Mouse (Mus musculus) stomach, embryonic 14.5 days (tissue): ENCODE data around the gene Ptpra. TPM values are rescaled to one million over a fixed set of nuclear protein-coding genes. Genes with fewer than 3 reads are reported as not detected.
"Not testable (repeated sequence)": the region's sequence is repeated elsewhere in the genome, so short reads cannot be mapped to it uniquely, and the experiment has no call there.

Experiments used
- ATAC-seq: fragments of 200-750 bp; cut with Nextera tagmentation; 2 replicates; pipeline ENCODE4 v1.8.0; 2017; ENCODE audit warnings: low read depth, moderate TSS enrichment; ENCODE audit not compliant: insufficient number of reproducible peaks, insufficient read depth, low FRiP score
- H3K27ac ChIP-seq: fragments of 300-500 bp; sonication (generic); 2 replicates; pipeline ENCODE4 v1.5.1; 2014; ENCODE audit warnings: mild to moderate bottlenecking, low read length, moderate library complexity, mixed read lengths
- H3K27me3 ChIP-seq: fragments of 300-500 bp; sonication (generic); 2 replicates; pipeline ENCODE4 v1.6.1; 2014; ENCODE audit warnings: low read length, control low read depth, mixed read lengths; ENCODE audit not compliant: control insufficient read depth, insufficient read depth
- H3K36me3 ChIP-seq: fragments of 300-500 bp; sonication (generic); 2 replicates; pipeline ENCODE4 v1.6.1; 2014; ENCODE audit warnings: mild to moderate bottlenecking, control low read depth, low read length, moderate library complexity, mixed read lengths; ENCODE audit not compliant: control insufficient read depth, insufficient read depth
- H3K4me1 ChIP-seq: fragments of 300-500 bp; sonication (generic); 2 replicates; pipeline ENCODE4 v1.6.1; 2014; ENCODE audit warnings: low read length, control low read depth, mixed read lengths; ENCODE audit not compliant: control insufficient read depth, insufficient read depth
- H3K4me2 ChIP-seq: fragments of 300-500 bp; sonication (generic); replicated peaks from 2 replicates; pipeline ENCODE4 v1.6.1; 2014; ENCODE audit warnings: low read depth, low read length, control low read depth
- H3K4me3 ChIP-seq: fragments of 300-500 bp; sonication (generic); 2 replicates; pipeline ENCODE4 v1.5.1; 2014; ENCODE audit warnings: low read depth, low read length, control low read depth
- H3K9ac ChIP-seq: fragments of 300-500 bp; sonication (generic); replicated peaks from 2 replicates; pipeline ENCODE4 v1.6.1; 2014; ENCODE audit warnings: low read depth, mild to moderate bottlenecking, control low read depth, low read length, moderate library complexity, mixed read lengths
- H3K9me3 ChIP-seq: fragments of 300-500 bp; sonication (generic); 2 replicates; pipeline ENCODE4 v1.6.1; 2016; ENCODE audit warnings: low read depth, low read length, control low read depth; ENCODE audit not compliant: control insufficient read depth
- WGBS: fragments of 180-500 bp; shearing (Covaris S2); extraction: QIAGEN DNeasy Blood & Tissue Kit; methylation state at CpG from one replicate; pipeline ENCODE4 v1.1.7; 2014; 5-methylcytosine and 5-hydroxymethylcytosine counted together
- polyA plus RNA-seq: library from polyadenylated mRNA; unstranded; fragments of >200 nt; fragmentation: Nextera tagmentation; extraction: Ambion mirVana; gene quantifications from 2 replicates; pipeline ENCODE4 v1.2.1, GENCODE M21; 2014

Ptpra gene
- polyA plus RNA-seq, 1 experiment from 2014 or later = 110 TPM

DNA sequence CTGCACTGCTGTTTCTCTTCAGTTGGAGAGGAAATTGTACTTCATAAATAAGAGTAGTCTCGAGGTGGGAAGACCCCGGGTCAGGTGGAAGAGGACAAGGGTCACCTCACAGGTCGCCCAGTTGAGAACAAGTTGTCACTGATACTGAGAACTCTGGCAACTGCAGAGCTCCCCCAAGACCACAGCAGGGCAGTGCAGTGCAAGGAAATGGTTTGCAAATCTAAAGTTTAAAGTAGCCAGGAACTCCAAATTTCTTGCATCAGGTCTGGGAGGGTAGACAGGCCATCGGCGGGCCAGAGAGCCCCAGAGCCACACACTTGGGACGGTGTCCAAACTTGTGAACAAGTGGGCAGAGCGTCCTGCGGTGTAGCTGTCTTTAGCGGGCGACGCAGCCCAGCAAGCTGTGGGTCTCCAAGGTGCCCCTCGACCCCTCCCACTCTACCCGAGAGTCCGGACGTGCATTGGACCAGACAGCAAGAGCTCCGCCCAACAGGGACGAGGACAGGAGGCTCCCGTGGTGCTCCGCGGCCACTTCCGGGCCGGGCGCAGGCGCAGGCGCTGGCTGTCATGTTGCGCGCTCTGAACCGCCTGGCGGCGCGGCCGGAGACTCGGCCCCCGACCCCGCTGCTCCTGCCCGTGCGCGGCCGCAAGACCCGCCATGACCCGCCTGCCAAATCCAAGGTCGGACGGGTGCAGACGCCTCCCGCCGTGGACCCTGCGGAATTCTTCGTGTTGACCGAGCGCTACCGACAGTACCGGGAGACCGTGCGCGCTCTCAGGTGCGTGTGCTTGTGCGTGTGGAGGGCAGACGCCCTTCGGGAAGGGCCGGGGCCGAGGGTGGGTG, 113.4 kb downstream of the Ptpra start, which contains the start of gene Mrps26:
Gene Mrps26 (plus strand): TSS at position 531 of the 844 bp plus-strand sequence.
- Histone ChIP-seq H3K36me3 (peaks cover 6% of the 10 kb centered on the region), H3K4me3 (peak within 1 kb of the TSS; percentile 92), H3K27me3 (no peaks in the 10 kb centered on the region), H3K9me3 (no peaks in the 10 kb centered on the region), H3K4me2 (peak within 1 kb of the TSS; percentile 84), H3K27ac (no peak within 1 kb of the TSS; the same call in 1 of the 2 replicates), H3K9ac (peak within 1 kb of the TSS; percentile 79), H3K4me1 (peaks cover 5% of the 10 kb centered on the region; the same call in 1 of the 2 replicates)
- peak; percentile 99 for ATAC-seq
- under 1% methylated on average over 60 of the region's 61 CpGs for WGBS

DNA sequence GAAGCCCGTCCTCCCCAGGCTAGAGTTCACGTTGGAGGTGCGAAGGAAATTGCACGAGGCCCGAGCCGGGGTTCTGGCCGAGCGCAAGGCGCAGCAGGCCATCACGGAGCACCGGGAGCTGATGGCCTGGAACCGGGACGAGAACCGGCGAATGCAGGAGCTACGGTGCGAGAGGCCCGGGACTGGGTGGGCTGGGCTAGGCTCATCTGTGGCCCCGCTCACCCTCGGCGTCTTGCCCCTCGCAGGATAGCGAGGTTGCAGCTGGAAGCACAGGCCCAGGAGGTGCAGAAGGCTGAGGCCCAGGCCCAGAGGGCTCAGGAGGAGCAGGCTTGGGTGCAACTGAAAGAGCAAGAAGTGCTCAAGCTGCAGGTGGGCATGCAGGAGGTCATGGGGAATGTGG, 114.0 kb downstream of the Ptpra start:
- ATAC-seq = peak; percentile 1; the same call in 1 of the 2 replicates
- WGBS = 1% methylated on average over 23 of the region's 23 CpGs
- Histone ChIP-seq H3K36me3 (peaks cover 6% of the 10 kb centered on the region), H3K4me2 (peak overlapping the region; percentile 84), H3K27me3 (no peaks in the 10 kb centered on the region), H3K4me3 (peak overlapping the region; percentile 92), H3K9ac (peak overlapping the region; percentile 79), H3K4me1 (peaks cover 5% of the 10 kb centered on the region; the same call in 1 of the 2 replicates), H3K9me3 (no peaks in the 10 kb centered on the region), H3K27ac (no peak overlapping the region)

DNA sequence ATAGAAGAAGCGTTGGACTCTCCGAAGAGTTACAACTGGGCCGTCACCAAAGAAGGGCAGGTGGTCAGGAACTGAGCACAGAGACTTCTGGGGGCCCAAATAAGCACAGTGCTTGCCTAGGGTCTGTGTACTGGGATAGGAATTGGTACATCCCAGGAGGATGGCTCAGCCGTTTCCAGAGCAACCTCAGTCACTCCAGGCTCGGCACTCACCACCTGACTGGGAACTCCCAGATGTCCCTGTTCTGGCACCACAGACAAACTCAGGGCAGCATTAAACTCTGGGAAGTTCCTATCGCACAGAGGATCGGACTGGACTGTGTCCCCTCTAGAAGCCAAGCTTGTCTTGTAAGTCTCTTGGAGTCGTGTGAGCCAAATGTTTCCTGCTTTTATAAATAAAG, 114.9 kb downstream of the Ptpra start:
- Histone ChIP-seq H3K4me1 (peaks cover 5% of the 10 kb centered on the region; the same call in 1 of the 2 replicates), H3K4me3 (no peak overlapping the region), H3K4me2 (peak overlapping the region; percentile 84; the same call in 1 of the 2 replicates), H3K9ac (peak overlapping the region; percentile 79; the same call in 1 of the 2 replicates), H3K27me3 (no peaks in the 10 kb centered on the region), H3K9me3 (no peaks in the 10 kb centered on the region), H3K36me3 (peaks cover 6% of the 10 kb centered on the region), H3K27ac (no peak overlapping the region)
- WGBS = 81% methylated on average over 8 of the region's 8 CpGs
- no peak for ATAC-seq

DNA sequence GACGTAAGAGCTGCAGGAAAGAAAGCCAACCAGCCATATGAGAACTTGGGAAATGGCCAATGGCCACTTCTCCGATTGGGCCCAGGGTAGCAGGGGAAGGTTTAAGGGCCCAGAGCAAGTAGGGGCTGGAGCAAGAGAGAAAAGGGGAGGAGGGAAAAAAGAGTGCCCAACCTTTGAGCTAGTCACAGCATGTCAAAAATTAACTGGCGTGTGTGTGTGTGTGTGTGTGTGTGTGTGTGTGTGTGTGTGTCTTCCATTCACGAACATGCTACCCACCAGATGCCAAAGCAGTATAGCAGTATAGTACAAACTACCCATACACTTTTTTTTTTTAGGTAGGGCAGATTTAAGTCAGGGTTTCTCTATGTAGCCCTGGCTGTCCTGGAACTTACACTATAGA, 118.8 kb downstream of the Ptpra start:
- 75% methylated on average over 4 of the region's 4 CpGs for WGBS
- Histone ChIP-seq H3K9ac (no peak overlapping the region), H3K4me3 (no peak overlapping the region), H3K4me1 (peaks cover 5% of the 10 kb centered on the region; the same call in 1 of the 2 replicates), H3K36me3 (peaks cover 6% of the 10 kb centered on the region), H3K4me2 (no peak overlapping the region), H3K9me3 (no peaks in the 10 kb centered on the region), H3K27me3 (no peaks in the 10 kb centered on the region), H3K27ac (no peak overlapping the region)
- ATAC-seq = no peak

GRCm38 (mm10) chr2:130569926-130570325, 119.8 kb downstream of the Ptpra start:
- no peak for ATAC-seq
- Histone ChIP-seq H3K27ac (no peak overlapping the region), H3K9me3 (no peaks in the 10 kb centered on the region), H3K4me3 (no peak overlapping the region), H3K4me2 (no peak overlapping the region), H3K27me3 (no peaks in the 10 kb centered on the region), H3K4me1 (peaks cover under 1% of the 10 kb centered on the region; the same call in 1 of the 2 replicates), H3K9ac (no peak overlapping the region), H3K36me3 (peaks cover 6% of the 10 kb centered on the region)

GRCm38 (mm10) chr2:130574960-130575359, 124.9 kb downstream of the Ptpra start:
- Histone ChIP-seq H3K27me3 (peaks cover 40% of the 10 kb centered on the region), H3K4me2 (no peak overlapping the region), H3K4me3 (no peak overlapping the region), H3K36me3 (no peaks in the 10 kb centered on the region), H3K9me3 (no peaks in the 10 kb centered on the region), H3K27ac (no peak overlapping the region), H3K4me1 (0 out of 2 replicates have a peak, but pooled peaks cover 8% of the 10 kb centered on the region), H3K9ac (no peak overlapping the region)
- ATAC-seq = no peak
- 80% methylated on average over 5 of the region's 5 CpGs for WGBS

GRCm38 (mm10) chr2:130575873-130576272, 125.8 kb downstream of the Ptpra start, which contains the start of gene Oxt:
Gene Oxt, plus strand, starts transcription at chr2:130576173.
- ATAC-seq = no peak
- H3K9ac ChIP-seq = 0 out of 2 replicates have a peak within 1 kb of the TSS, but pooled peaks have one; percentile 10

GRCm38 (mm10) chr2:130576564-130576963, 126.5 kb downstream of the Ptpra start:
- not testable (repeated sequence) for H3K27ac ChIP-seq, ATAC-seq, H3K9me3 ChIP-seq, H3K36me3 ChIP-seq
- Histone ChIP-seq H3K4me2 (peak overlapping the region; percentile 39), H3K4me3 (peak overlapping the region; percentile 18), H3K27me3 (peaks cover 50% of the 10 kb centered on the region), H3K9ac (0 out of 2 replicates have a peak overlapping the region, but pooled peaks have one; percentile 10), H3K4me1 (peaks cover 18% of the 10 kb centered on the region; the same call in 1 of the 2 replicates)
- WGBS = 5% methylated on average over 32 of the region's 32 CpGs

More at GRCm38 (mm10) chr2:130575873-130576272, 125.8 kb downstream of the Ptpra start, which contains the start of gene Oxt:
- H3K4me1 ChIP-seq = peaks cover 15% of the 10 kb centered on the region; the same call in 1 of the 2 replicates
- peaks cover 45% of the 10 kb centered on the region for H3K27me3 ChIP-seq
- no peaks in the 10 kb centered on the region for H3K36me3 ChIP-seq
- H3K9me3 ChIP-seq = no peaks in the 10 kb centered on the region
- 51% methylated on average over 9 of the region's 9 CpGs for WGBS
- peak within 1 kb of the TSS; percentile 18 for H3K4me3 ChIP-seq
- no peak within 1 kb of the TSS for H3K27ac ChIP-seq
- peak within 1 kb of the TSS; percentile 39 for H3K4me2 ChIP-seq
